In genomic region chr1:182124506-182124905, GRCm38 (mm10) we compare ENCODE assay signal across 8 mouse cellular contexts. TPM values are rescaled to one million over a fixed set of nuclear protein-coding genes. Genes with fewer than 3 reads are reported as not detected.
A peak's percentile ranks its signal among the peaks of the same experiment; 100 is the strongest.
DNase-seq lines count a peak whose midpoint lies in the region; ATAC-seq and TF ChIP-seq lines count a peak whose summit lies in the region.

Gene Srp9 (plus strand): TSS chr1:182124737.

- H3K36me3 ChIP-seq in embryonic facial prominence, embryonic 14.5 days (ENCODE audit: control insufficient read depth, insufficient read depth, low read length) = peaks cover 9% of the 10 kb centered on the region
- H3K36me3 ChIP-seq in limb, embryonic 14.5 days (ENCODE audit: control insufficient read depth, insufficient read depth, low read length) = peaks cover 18% of the 10 kb centered on the region
- H3K36me3 ChIP-seq in midbrain, postnatal 0 days (ENCODE audit: insufficient read depth, low read length) = 0 out of 2 replicates have a peak, but pooled peaks cover 4% of the 10 kb centered on the region

- peak within 1 kb of the TSS; percentile 75 for H3K9ac ChIP-seq in embryonic facial prominence, embryonic 14.5 days (ENCODE audit: low read depth, low read length)
- H3K9ac ChIP-seq in limb, embryonic 14.5 days (ENCODE audit: low read depth, low read length, severe bottlenecking) = peak within 1 kb of the TSS; percentile 78
- peak within 1 kb of the TSS; percentile 79 for H3K9ac ChIP-seq in midbrain, postnatal 0 days (replicated peaks; ENCODE audit: low read length, poor library complexity, severe bottlenecking)

- peaks cover 4% of the 10 kb centered on the region; the same call in 1 of the 2 replicates for H3K4me1 ChIP-seq in embryonic facial prominence, embryonic 14.5 days (ENCODE audit: control insufficient read depth, insufficient read depth, low read length)
- H3K4me1 ChIP-seq in limb, embryonic 14.5 days (ENCODE audit: control insufficient read depth, insufficient read depth, low read length) = peaks cover 9% of the 10 kb centered on the region
- peaks cover 6% of the 10 kb centered on the region for H3K4me1 ChIP-seq in midbrain, postnatal 0 days (ENCODE audit: insufficient read depth, low read length)

- 0 out of 2 replicates have a peak, but pooled peaks have one; percentile 77 for TF ChIP-seq POLR2A in limb, embryonic 14.5 days (IDR thresholded peaks at IDR 0.05; ENCODE audit: borderline replicate concordance, extremely low read depth, insufficient read depth, insufficient read length)

- H3K4me2 ChIP-seq in embryonic facial prominence, embryonic 14.5 days (ENCODE audit: low read depth, low read length) = peak within 1 kb of the TSS; percentile 57
- peak within 1 kb of the TSS; percentile 54 for H3K4me2 ChIP-seq in limb, embryonic 14.5 days (replicated peaks; ENCODE audit: low read depth, low read length, severe bottlenecking)
- peak within 1 kb of the TSS; percentile 58 for H3K4me2 ChIP-seq in midbrain, postnatal 0 days (ENCODE audit: low read depth, low read length, poor library complexity, severe bottlenecking)

- 1% methylated on average over 25 of the region's 37 CpGs for WGBS in embryonic facial prominence, embryonic 14.5 days
- under 1% methylated on average over 24 of the region's 37 CpGs for WGBS in limb, embryonic 14.5 days
- under 1% methylated on average over 37 of the region's 37 CpGs for WGBS in midbrain, postnatal 0 days

- peak within 1 kb of the TSS; percentile 79 for H3K27ac ChIP-seq in embryonic facial prominence, embryonic 14.5 days (replicated peaks; ENCODE audit: low read depth, low read length)
- peak within 1 kb of the TSS; percentile 78 for H3K27ac ChIP-seq in limb, embryonic 14.5 days (replicated peaks; ENCODE audit: low read depth, low read length)
- peak within 1 kb of the TSS; percentile 80 for H3K27ac ChIP-seq in midbrain, postnatal 0 days (ENCODE audit: low read depth, low read length)

- TF ChIP-seq CTCF in midbrain, postnatal 0 days (IDR thresholded peaks at IDR 0.05) = peak; percentile 99

- peak within 1 kb of the TSS; percentile 71 for H3K4me3 ChIP-seq in embryonic facial prominence, embryonic 14.5 days (ENCODE audit: low read depth, low read length)
- H3K4me3 ChIP-seq in limb, embryonic 14.5 days (replicated peaks; ENCODE audit: low read length) = peak within 1 kb of the TSS; percentile 79
- peak within 1 kb of the TSS; percentile 71 for H3K4me3 ChIP-seq in midbrain, postnatal 0 days (ENCODE audit: low read depth, low read length)

- peak; percentile 99 for ATAC-seq in embryonic facial prominence, embryonic 14.5 days (ENCODE audit: low read depth)
- peak; percentile 99 for ATAC-seq in limb, embryonic 14.5 days (ENCODE audit: low FRiP score, low read depth)
- ATAC-seq in midbrain, postnatal 0 days (ENCODE audit: low FRiP score) = peak; percentile 98

- no peaks in the 10 kb centered on the region for H3K27me3 ChIP-seq in embryonic facial prominence, embryonic 14.5 days (replicated peaks; ENCODE audit: control insufficient read depth, insufficient read depth, low read length)
- no peaks in the 10 kb centered on the region for H3K27me3 ChIP-seq in limb, embryonic 14.5 days (ENCODE audit: control insufficient read depth, insufficient read depth, low read length)
- H3K27me3 ChIP-seq in midbrain, postnatal 0 days (ENCODE audit: insufficient read depth, low read length) = no peaks in the 10 kb centered on the region

- DNase-seq in 3T3-L1 (ENCODE audit: low read depth, low spot score) = peak; percentile 98
- peak; percentile 94 to 96 for DNase-seq in adrenal gland, postnatal 4 days (ENCODE audit: low spot score in 2 of 2)
- DNase-seq in embryonic facial prominence, embryonic 14.5 days (ENCODE audit: low spot score) = peak; percentile 99
- DNase-seq in heart, adult 8-10 months (ENCODE audit: low spot score) = peak; percentile 94
- DNase-seq in kidney, adult 9 months = peak; percentile 98
- DNase-seq in limb, embryonic 14.5 days (ENCODE audit: low spot score) = peak; percentile 97
- DNase-seq in midbrain, postnatal 0 days (ENCODE audit: low spot score) = peak; percentile 98
- peak; percentile 94 to 97 for DNase-seq in spleen, postnatal 14 days (ENCODE audit: low spot score in 2 of 2)

- no peaks in the 10 kb centered on the region for H3K9me3 ChIP-seq in embryonic facial prominence, embryonic 14.5 days (ENCODE audit: control insufficient read depth, low read length)
- H3K9me3 ChIP-seq in limb, embryonic 14.5 days (ENCODE audit: control insufficient read depth, low read length) = no peaks in the 10 kb centered on the region
- H3K9me3 ChIP-seq in midbrain, postnatal 0 days (ENCODE audit: low read length) = no peaks in the 10 kb centered on the region

RNA-seq across cellular contexts. Expression of gene Srp9, which starts in this region (rescaled TPM):
- 10 to 100 TPM; 60.0 to 68.5 TPM for total RNA-seq in adrenal gland, postnatal 4 days (2021)
- 166 and 175 TPM in 2 replicates for polyA plus RNA-seq in embryonic facial prominence, embryonic 14.5 days (2014; fragmentation: Nextera tagmentation; extraction: Ambion mirVana)
- total RNA-seq in heart, adult 8-10 months (2022) = 10 to 100 TPM; 42.7 to 54.0 (median 47.9) TPM
- 78.2 and 101 TPM in 2 replicates for polyA plus RNA-seq in limb, embryonic 14.5 days (2012; rRNA removed)
- polyA plus RNA-seq in limb, embryonic 14.5 days (2014; fragmentation: Nextera tagmentation; extraction: Ambion mirVana) = 157 and 166 TPM in 2 replicates
- 70.5 and 76.1 TPM in 2 replicates for total RNA-seq in midbrain, postnatal 0 days (2014; rRNA removed)
- polyA plus RNA-seq in midbrain, postnatal 0 days (2015; fragmentation: Nextera tagmentation; extraction: Ambion mirVana) = 169 and 173 TPM in 2 replicates

Comparison
In these comparisons a context has a peak if more than half of its experiments do, and no peak if none do; other contexts are left out.
1. Peak in every context shown above with its lines: DNase-seq, ATAC-seq, H3K4me3 ChIP-seq and H3K27ac ChIP-seq.